Mouse (Mus musculus) embryonic fibroblast, embryonic 13.5 days (primary cell): ENCODE results near the gene Trim66. TPM values are rescaled to one million over a fixed set of nuclear protein-coding genes. Genes with fewer than 3 reads are reported as not detected.

Experiments used
- H3K27ac ChIP-seq: 2 replicates; pipeline ENCODE4 v1.5.1; 2012; ENCODE audit warnings: low read length, control low read depth, inconsistent platforms; ENCODE audit not compliant: insufficient read depth
- H3K4me1 ChIP-seq: 2 replicates; pipeline ENCODE4 v1.6.1; 2011; ENCODE audit warnings: low read length; ENCODE audit not compliant: control insufficient read depth, insufficient read depth
- H3K4me3 ChIP-seq: 2 replicates; pipeline ENCODE4 v1.5.1; 2011; ENCODE audit warnings: mild to moderate bottlenecking, control low read depth, low read length; ENCODE audit not compliant: insufficient read depth
- CTCF ChIP-seq: IDR thresholded peaks from 2 replicates; pipeline ENCODE4 v1.5.1; 2011; ENCODE audit warnings: mild to moderate bottlenecking, control low read depth, low read length, moderate library complexity, borderline replicate concordance; ENCODE audit not compliant: insufficient read depth
- POLR2A ChIP-seq: IDR thresholded peaks from 2 replicates; pipeline ENCODE4 v1.6.1; 2011; ENCODE audit warnings: low read depth, mild to moderate bottlenecking, control low read depth, low read length, moderate library complexity
- polyA plus RNA-seq: library from polyadenylated mRNA; stranded (reverse); fragments of >200 nt; gene quantifications from 2 replicates; pipeline ENCODE4 v1.2.4, GENCODE M21; 2011; ENCODE audit warnings: low read depth; ENCODE audit not compliant: missing spikeins, insufficient read length

Trim66 gene
- polyA plus RNA-seq, 1 experiment, result 8.7 TPM

DNA sequence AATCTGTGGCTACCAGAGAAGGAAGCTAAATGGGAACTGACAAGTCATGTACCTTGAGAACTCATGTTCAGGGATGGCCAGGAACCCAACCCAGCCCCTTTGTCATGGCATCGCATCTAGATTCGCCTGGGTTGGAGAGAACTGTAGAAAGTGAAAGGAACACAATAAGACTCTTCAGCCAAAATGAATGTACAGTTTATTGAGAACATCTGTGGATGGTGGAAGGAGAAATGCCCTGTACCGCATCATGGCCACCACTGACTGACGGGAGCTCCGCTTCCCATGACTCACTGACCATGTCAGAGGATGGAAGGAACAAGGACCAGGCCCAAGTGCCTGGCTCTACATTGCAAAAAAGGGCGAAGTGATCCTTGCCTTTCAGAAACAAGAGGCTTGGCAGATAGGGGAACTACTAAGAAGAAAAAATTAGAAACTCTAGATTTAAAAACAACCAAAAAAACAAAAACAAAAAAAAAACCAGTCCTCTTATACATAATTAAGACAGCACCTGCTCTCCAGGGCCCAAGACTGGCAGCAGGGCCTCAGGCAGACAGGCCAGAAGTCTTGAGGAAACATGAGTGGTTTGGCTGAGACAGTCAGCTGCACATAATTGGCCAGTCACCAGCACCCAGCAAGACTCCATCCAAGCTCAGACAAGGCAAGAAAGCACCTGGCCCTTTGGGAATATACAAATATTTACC is 16.0 kb upstream of the Trim66 start:
- Histone ChIP-seq H3K27ac (peak overlapping the region; percentile 66), H3K4me3 (no peak overlapping the region)
- TF ChIP-seq CTCF, result no peak
- peak; percentile 51 for TF ChIP-seq POLR2A

DNA sequence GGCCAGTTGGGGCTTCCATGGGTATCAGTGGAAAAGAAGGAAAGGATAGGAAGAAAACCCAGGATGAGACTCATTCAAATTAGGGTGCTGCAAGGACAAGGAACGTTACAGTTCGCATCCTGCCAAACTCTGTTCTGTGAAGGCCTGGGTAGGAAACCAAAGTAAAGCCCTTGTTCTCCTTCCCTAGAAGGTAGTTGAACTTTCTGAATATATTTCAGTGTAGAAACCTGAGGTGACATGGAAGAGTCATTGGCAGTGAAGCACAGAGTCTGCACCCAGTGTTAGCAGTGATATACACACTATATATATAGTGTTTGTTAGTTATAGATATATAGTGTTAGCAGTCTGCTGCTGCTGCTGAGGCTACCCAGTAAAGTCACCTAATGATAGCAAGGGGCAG is 15.4 kb upstream of the Trim66 start:
- TF ChIP-seq CTCF, result no peak
- TF ChIP-seq POLR2A, result no peak
- Histone ChIP-seq H3K4me1 (peaks cover 13% of the 10 kb centered on the region), H3K4me3 (no peak overlapping the region), H3K27ac (peak overlapping the region; percentile 66)

More for the DNA sequence above, 16.0 kb upstream of the Trim66 start:
- peaks cover 13% of the 10 kb centered on the region for H3K4me1 ChIP-seq

DNA sequence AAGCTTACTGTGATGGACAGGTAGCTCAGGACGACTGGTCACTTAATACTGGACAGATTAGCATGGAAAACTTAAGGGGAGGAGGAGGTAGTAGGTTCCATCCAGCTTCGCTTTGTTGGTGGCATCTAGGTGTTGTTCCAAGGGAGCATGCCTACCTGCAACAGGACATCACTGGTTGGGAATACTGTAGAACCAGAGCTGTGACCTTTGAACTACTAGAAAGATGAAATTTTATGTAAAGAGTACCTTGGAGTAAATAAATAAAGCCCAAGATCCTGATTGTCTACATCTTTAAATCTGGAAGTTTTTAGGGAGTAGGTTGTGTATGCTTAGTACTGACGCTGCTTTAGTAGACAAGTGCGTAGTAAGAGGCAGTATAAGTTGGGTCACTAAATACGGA is 14.2 kb upstream of the Trim66 start:
- H3K4me3 ChIP-seq, result peak overlapping the region; percentile 91
- H3K27ac ChIP-seq, result peak overlapping the region; percentile 72; the same call in 1 of the 2 replicates
- H3K4me1 ChIP-seq, result peaks cover 12% of the 10 kb centered on the region
- TF ChIP-seq CTCF (no peak), POLR2A (no peak)

- H3K4me1 ChIP-seq, result peaks cover 11% of the 10 kb centered on the region
- peak overlapping the region; percentile 86 for H3K27ac ChIP-seq
- H3K4me3 ChIP-seq, result peak overlapping the region; percentile 91
- TF ChIP-seq CTCF (no peak), POLR2A (0 out of 2 replicates have a peak, but pooled peaks have one; percentile 8)
Observed at GRCm38 (mm10) chr7:109519936-109520335, 12.0 kb upstream of the Trim66 start.

- H3K4me3 ChIP-seq, result peak within 1 kb of the TSS; percentile 91
- TF ChIP-seq POLR2A (peak; percentile 91), CTCF (no peak)
- peaks cover 5% of the 10 kb centered on the region for H3K4me1 ChIP-seq
- H3K27ac ChIP-seq, result peak within 1 kb of the TSS; percentile 98
Observed at GRCm38 (mm10) chr7:109518838-109519696, 11.1 kb upstream of the Trim66 start, which contains the start of gene Rpl27a. Rpl27a (plus strand) TSS chr7:109519147.

DNA sequence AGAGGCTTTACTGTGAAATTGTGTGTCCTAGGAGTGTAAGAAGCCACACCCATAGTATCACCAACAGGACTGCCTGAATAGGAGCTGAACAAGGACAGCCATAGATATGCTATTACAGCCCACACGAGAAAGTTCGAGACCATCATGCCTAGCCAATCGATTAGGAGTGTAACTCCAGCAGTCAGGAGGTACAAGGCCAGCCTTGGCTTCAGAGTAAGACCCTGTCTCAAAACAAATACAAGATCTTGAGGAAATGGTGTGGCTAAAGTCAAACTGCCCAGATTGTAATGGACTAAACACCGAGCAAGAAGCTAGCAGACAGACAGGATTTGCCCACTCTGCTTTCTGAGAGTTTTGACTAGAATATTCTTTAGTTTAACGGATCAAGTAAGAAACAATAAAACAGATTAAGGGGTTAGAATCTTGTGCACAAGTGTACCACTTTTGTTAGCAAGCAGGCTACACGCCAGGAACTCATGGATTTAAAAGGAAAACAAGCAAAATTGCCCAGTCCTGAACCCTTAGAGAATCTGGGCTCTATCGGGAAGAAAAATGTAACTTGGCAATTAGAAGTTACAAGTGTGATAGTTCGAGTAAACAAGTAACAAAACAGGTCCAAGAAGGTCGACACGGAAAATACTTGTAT is 10.2 kb upstream of the Trim66 start:
- no peak for TF ChIP-seq CTCF
- TF ChIP-seq POLR2A, result peak; percentile 75

GRCm38 (mm10) chr7:109516500-109516899 is 8.6 kb upstream of the Trim66 start:
- Histone ChIP-seq H3K4me1 (no peaks in the 10 kb centered on the region), H3K27ac (no peak overlapping the region), H3K4me3 (no peak overlapping the region)
- TF ChIP-seq POLR2A, result no peak
- no peak for TF ChIP-seq CTCF

More for the DNA sequence above, 10.2 kb upstream of the Trim66 start:
- H3K4me1 ChIP-seq, result peaks cover 3% of the 10 kb centered on the region; the same call in 1 of the 2 replicates
- H3K4me3 ChIP-seq, result peak overlapping the region; percentile 68
- peak overlapping the region; percentile 98 for H3K27ac ChIP-seq

DNA sequence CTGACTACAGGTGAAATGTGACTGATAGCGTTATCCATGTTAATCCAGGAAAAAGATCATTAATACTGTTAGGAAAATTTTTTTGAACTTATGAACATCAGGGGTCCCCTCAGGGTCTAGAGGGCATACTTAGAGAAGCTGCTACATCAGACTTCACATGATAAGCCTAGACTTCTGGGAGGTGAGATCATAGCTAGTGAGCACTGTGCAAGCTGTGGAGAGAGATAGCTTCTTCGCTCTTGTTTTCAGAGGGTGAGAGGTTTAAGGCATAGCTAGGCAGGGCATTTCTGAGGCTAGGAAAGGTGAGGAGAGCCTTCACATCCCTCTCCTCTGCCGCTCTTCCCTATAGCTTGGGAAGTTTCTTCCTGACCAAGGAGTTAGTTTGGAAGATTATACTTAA is 3.9 kb upstream of the Trim66 start:
- H3K4me1 ChIP-seq, result no peaks in the 10 kb centered on the region
- H3K27ac ChIP-seq, result no peak overlapping the region
- TF ChIP-seq CTCF (no peak), POLR2A (no peak)
- no peak overlapping the region for H3K4me3 ChIP-seq

DNA sequence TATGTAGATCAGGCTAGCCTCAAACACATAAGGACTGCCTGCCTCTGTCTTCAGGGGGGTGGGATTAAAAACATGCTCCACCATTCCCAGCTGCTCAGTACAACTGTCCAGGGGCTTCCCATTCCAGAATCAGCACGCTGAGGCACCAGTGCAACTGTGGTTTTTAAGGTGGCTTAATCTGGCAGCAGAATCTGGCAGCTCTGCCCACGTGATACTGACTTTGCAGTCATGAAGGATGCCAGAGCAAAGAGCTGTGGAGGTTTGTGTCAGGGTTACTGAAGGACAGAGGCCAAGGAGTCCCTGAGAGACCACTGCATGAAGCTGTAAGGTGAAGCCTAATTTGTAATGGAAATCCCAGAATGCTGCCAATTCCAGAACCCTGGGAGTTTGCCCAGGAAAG is 2.9 kb upstream of the Trim66 start:
- Histone ChIP-seq H3K4me3 (no peak overlapping the region), H3K4me1 (no peaks in the 10 kb centered on the region), H3K27ac (no peak overlapping the region)
- TF ChIP-seq CTCF (no peak), POLR2A (no peak)
